Mouse (Mus musculus) liver, adult (tissue): ENCODE results near the gene Ccdc124.

Experiments
- GATA4 ChIP-seq: IDR thresholded peaks from 2 replicates; pipeline ENCODE4 v1.6.1; 2014; ENCODE audit warnings: mild to moderate bottlenecking, low read length; ENCODE audit not compliant: insufficient replicate concordance

The Ccdc124 gene

GRCm38 (mm10) chr8:70845108-70845507 lies 28.6 kb downstream of the Ccdc124 start:
- no peak for TF ChIP-seq GATA4

GRCm38 (mm10) chr8:70844523-70844922 lies 29.2 kb downstream of the Ccdc124 start:
- TF ChIP-seq GATA4, result no peak

- no peak for TF ChIP-seq GATA4
Measured at GRCm38 (mm10) chr8:70843941-70844340, 29.8 kb downstream of the Ccdc124 start.

- TF ChIP-seq GATA4, result no peak
Measured at GRCm38 (mm10) chr8:70843214-70843773, 30.4 kb downstream of the Ccdc124 start.

GRCm38 (mm10) chr8:70842484-70842883 lies 31.3 kb downstream of the Ccdc124 start:
- TF ChIP-seq GATA4, result no peak

GRCm38 (mm10) chr8:70841147-70842072 lies 32.3 kb downstream of the Ccdc124 start:
- no peak for TF ChIP-seq GATA4

- TF ChIP-seq GATA4, result no peak
Measured at GRCm38 (mm10) chr8:70840590-70840989, 33.1 kb downstream of the Ccdc124 start.

- no peak; the same call in 1 of the 2 replicates for TF ChIP-seq GATA4
Measured at GRCm38 (mm10) chr8:70839408-70840351, 34.1 kb downstream of the Ccdc124 start, which contains the start of gene Arrdc2. TSS of gene Arrdc2 (minus strand) at chr8:70839720.

- TF ChIP-seq GATA4, result no peak
Measured at GRCm38 (mm10) chr8:70838654-70839407, 34.9 kb downstream of the Ccdc124 start.

GRCm38 (mm10) chr8:70836666-70837065 lies 37.1 kb downstream of the Ccdc124 start:
- no peak for TF ChIP-seq GATA4

GRCm38 (mm10) chr8:70834071-70834470 lies 39.7 kb downstream of the Ccdc124 start:
- no peak for TF ChIP-seq GATA4

- TF ChIP-seq GATA4, result peak; percentile 44; the same call in 1 of the 2 replicates
Measured at GRCm38 (mm10) chr8:70833520-70833919, 40.2 kb downstream of the Ccdc124 start.

GRCm38 (mm10) chr8:70833018-70833482 lies 40.7 kb downstream of the Ccdc124 start:
- TF ChIP-seq GATA4, result no peak

GRCm38 (mm10) chr8:70832371-70832770 lies 41.4 kb downstream of the Ccdc124 start:
- no peak for TF ChIP-seq GATA4
